Mouse (Mus musculus) T-helper 2 cell (primary cell): Measurements from ENCODE around the gene Il23r.

Source experiments
- in situ Hi-C: fragments of 300-600 bp; cut with MboI, MseI; formaldehyde crosslinking; loops from one replicate; pipeline ENCODE4 v1.15.1; 2025; ENCODE audit warnings: high pct_unique_total_duplicates

The Il23r gene

GRCm38 (mm10) chr6:67434755-67435452 is 56.8 kb downstream of the Il23r start:
- in situ Hi-C loops = no loop called here

DNA sequence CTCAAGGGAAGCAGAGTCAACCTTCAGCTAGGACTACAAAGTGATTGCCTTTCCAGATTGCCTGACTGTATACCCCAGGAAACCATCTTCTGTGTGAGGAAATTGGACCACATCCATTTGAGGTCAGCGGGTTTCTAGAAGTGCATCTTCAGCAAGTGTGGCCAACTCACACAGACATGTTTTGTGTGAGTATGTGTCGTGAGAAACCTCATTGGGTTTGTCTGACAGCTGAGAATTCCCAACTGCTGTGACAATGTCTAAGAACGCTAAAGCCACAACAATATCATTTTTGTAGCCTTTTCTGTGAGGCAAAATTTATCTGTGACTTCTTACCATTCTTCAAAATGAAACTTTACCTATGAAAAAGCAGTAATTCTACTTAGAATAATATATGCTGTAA is 59.8 kb downstream of the Il23r start:
- in situ Hi-C loops = no loop called here

DNA sequence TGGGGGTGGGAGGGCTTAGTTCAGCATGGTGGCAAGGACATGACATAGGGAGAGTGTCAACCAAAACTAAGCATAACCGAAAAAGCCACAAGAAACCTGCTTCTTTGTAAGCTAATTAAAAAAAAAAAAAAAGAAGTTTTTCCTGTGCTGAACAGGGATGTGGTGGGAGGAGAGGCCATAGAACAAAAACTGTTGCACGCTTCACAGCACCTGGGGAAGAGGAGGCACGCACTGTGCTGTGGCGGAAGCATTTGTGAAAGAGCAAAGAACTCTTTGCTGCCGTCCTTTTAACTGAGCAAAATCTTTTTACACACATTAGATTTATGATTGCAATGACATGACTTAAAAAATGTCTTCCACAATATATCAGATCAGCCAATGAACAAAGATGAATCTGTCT is 69.9 kb downstream of the Il23r start:
- in situ Hi-C loops = no loop called here

DNA sequence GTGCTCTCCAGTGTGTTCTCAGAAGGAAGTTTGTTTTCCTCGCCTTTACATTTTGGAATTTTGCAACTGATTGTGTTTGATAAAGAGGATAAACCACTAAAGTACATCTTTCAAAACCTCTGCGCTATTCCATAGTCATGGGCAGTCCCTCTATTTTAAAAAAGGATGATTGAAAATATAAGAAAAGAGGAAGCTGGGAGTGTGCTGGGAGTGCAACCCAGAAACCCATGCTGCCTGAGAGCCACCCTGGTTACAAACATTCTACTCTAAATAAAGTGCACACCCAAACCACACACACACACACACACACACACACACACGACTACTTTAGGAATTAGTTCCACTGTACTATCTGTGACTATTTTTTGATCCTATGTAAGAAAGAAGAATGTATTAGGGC is 75.1 kb downstream of the Il23r start:
- in situ Hi-C loops = no loop called here

GRCm38 (mm10) chr6:67415276-67415675 is 76.4 kb downstream of the Il23r start:
- in situ Hi-C loops = no loop called here

DNA sequence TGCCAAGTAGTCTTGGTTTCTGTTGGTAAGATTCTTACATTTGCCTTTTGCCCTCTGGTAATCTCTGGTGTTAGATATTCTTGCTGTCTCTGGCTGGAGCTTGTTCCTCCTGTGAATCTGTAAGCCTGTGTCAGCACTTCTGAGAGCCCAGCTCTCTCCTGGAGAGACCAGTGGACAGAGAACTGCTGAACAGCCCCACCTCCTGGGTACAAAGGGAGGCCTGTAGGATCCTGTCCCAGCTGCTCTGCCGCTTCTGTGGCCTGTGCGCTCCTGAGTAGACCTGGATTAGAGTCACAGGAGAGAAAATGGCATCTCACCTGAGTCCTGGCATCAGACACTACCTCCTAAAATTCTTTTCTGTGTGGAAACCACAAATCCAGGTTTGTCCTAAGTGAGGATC is 78.3 kb downstream of the Il23r start:
- in situ Hi-C loops = no loop called here

- in situ Hi-C loops = no loop called here
Observed at GRCm38 (mm10) chr6:67405281-67405682, 86.4 kb downstream of the Il23r start.

DNA sequence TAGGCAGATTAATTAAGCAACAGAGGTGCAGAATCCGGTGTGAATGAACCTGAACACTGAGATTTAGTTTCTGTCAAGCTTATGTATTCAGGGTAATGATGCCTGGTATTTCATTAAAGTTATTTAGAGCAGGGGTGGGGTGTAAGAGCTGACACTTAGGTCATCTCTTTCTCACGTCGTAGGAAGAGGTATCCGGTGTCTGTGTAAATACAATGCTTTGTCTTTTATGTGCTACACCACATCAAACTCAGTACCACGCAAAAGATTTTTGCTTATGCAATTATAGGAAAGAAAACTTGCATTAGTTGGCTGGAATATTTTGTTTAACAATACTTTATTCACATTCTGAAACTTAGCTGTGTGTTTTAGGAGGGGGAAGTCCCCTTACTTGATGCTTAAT is 92.1 kb downstream of the Il23r start:
- in situ Hi-C loops = no loop called here

DNA sequence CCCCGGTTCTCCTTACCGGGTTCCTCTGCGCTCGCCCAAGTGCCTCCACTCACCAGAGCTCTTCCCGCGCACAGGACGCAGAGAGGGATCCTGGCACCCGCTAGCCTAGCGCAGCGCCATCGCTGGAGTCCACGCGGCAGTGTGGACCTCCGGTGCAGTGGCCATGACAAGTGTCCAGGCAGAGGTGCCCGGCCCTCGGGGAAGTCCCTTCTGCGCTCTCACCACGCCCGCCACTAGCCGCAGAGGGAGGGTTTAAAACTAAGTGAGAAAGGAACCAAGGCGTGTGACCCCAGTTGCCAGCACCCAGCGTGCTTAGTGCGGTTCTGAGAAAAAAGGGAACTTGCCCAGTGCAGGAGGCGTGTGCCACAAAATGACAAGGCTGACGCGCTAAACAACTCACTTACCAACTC is 115.7 kb downstream of the Il23r start, which contains the start of gene Il12rb2:
Gene Il12rb2 (minus strand): TSS at position 207 of the 410 bp plus-strand sequence.
- in situ Hi-C loops = no loop called here
